Mouse (Mus musculus): ENCODE results near the gene Rab4b. TPM values are rescaled to one million over a fixed set of nuclear protein-coding genes. Genes with fewer than 3 reads are reported as not detected.
A peak's percentile ranks its signal among the peaks of the same experiment; 100 is the strongest.

Rab4b gene
- polyA plus RNA-seq, 1 experiment from 2014 or later: 72.6 TPM

DNA sequence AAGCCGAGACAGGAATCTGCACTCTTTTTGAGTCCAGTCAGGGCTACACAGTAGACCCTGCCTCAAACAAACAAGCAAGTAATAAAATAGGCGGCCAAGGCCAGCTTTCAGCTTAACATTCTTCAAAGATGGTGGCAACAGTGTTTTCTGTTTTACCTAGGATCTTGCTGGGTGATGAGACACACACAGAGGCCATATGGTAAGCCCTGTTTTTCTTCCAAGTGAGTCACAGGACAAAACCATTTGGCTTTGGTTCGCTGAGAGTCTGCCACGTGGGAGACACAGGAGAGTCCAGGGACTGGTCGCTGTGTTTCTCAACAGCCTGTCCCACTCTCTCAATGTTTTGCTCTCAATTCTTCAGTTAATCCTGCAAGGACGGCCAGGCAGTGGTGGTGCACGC is 39.9 kb upstream of the Rab4b start:
- Histone ChIP-seq H3K27me3 (ENCODE audit: control insufficient read depth, insufficient read depth, low read length) (no peaks in the 10 kb centered on the region), H3K4me2 (ENCODE audit: low read depth) (no peak overlapping the region), H3K9ac (ENCODE audit: low read length) (no peak overlapping the region), H3K27ac (ENCODE audit: low read depth, low read length) (no peak overlapping the region), H3K4me1 (ENCODE audit: control insufficient read depth, insufficient read depth, low read length) (no peaks in the 10 kb centered on the region), H3K4me3 (ENCODE audit: low read depth, low read length) (no peak overlapping the region), H3K36me3 (ENCODE audit: control insufficient read depth, insufficient read depth, low read length) (peaks cover 3% of the 10 kb centered on the region; the same call in 1 of the 2 replicates), H3K9me3 (ENCODE audit: control insufficient read depth, low read length) (no peaks in the 10 kb centered on the region)
- WGBS: 79% methylated on average over 7 of the region's 7 CpGs
- DNase-seq (ENCODE audit: low spot score) (no peak), ATAC-seq (ENCODE audit: insufficient read depth, low FRiP score, low TSS enrichment) (no peak)

DNA sequence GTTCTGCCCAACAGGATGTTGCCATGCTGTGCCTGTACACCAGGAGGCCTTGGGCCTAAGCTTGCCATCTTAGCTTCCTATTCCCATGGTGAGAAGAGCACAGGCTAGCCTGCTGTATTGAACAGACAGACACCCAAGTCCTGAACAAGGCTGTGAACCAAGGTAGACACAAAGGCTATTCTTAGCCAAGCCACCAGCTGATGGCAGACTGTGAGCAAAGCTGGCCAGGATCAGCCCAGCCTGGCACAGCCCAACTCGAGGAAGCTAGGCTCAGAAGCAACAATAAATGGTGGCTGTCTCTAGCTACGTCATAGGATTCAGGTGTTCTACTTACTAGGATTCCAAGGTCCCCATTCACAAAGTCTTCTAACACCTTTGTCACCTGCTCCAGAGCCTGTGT is 33.9 kb upstream of the Rab4b start:
- H3K36me3 ChIP-seq (ENCODE audit: control insufficient read depth, insufficient read depth, low read length): peaks cover 10% of the 10 kb centered on the region
- no peak for ATAC-seq (ENCODE audit: insufficient read depth, low FRiP score, low TSS enrichment)
- no peak overlapping the region for H3K27ac ChIP-seq (ENCODE audit: low read depth, low read length)
- H3K27me3 ChIP-seq (ENCODE audit: control insufficient read depth, insufficient read depth, low read length): no peaks in the 10 kb centered on the region
- 85% methylated on average over 2 of the region's 2 CpGs for WGBS
- H3K4me2 ChIP-seq (ENCODE audit: low read depth): no peak overlapping the region
- DNase-seq (ENCODE audit: low spot score): no peak
- no peak overlapping the region for H3K9ac ChIP-seq (ENCODE audit: low read length)
- H3K4me3 ChIP-seq (ENCODE audit: low read depth, low read length): no peak overlapping the region
- no peaks in the 10 kb centered on the region for H3K9me3 ChIP-seq (ENCODE audit: control insufficient read depth, low read length)
- no peaks in the 10 kb centered on the region for H3K4me1 ChIP-seq (ENCODE audit: control insufficient read depth, insufficient read depth, low read length)

DNA sequence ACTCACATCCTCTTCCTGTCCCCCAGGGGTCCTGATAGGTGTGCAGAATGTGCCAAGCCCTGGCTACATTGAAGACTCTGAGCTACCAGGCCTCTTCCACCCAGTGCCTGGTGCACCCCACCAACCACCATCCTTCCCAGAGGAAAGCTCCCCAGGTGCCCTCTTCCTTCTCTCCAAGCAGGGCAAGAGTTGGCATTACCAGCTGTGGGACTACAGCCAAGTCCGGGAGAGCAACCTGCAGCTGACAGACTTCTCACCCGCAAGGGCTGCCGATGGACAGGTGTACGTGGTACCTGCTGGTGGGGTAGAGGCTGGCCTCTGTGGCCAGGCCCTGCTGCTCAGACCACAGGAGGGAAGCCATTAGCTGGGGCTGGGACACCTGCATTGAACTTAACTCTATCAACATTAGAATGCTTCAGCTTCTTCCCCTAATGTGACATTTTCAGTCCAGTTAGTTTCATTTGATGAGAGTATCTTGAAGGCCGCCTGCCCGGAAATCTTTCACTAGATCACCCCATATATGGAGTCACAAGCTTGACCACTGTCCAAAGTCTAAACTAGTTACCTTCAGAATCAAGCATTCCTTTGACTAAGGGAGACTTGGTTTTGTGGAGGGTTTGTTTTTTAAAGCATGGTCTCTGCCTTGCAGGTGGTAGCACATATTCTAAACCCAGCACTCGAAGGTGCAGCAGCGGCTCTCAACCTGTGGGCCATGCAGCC is 25.2 kb upstream of the Rab4b start:
- no peaks in the 10 kb centered on the region for H3K36me3 ChIP-seq (ENCODE audit: control insufficient read depth, insufficient read depth, low read length)
- ATAC-seq (ENCODE audit: insufficient read depth, low FRiP score, low TSS enrichment): no peak
- WGBS: 90% methylated on average over 8 of the region's 8 CpGs

DNA sequence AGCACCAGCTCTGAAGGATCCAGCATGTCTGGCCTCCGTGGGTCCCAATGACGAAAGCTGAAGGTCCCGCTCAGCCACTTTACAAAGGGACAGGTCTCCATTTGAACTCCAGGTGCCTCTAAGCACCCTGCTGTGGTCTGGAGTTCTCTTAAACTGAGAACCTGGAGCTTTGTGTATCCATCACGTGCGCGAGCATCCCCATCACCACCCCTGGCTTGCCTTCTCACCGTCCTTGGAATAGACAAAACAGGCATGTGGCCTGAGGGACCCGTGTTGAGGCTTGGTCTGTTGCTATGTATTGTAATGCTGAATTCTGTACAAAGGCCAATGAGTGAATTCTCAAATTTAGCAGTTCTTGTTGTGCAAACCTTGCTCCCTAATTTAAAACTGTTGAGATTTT is 20.1 kb upstream of the Rab4b start:
- ATAC-seq (ENCODE audit: insufficient read depth, low FRiP score, low TSS enrichment): no peak
- Histone ChIP-seq H3K4me1 (ENCODE audit: control insufficient read depth, insufficient read depth, low read length) (peaks cover 4% of the 10 kb centered on the region), H3K4me2 (ENCODE audit: low read depth) (no peak overlapping the region), H3K27ac (ENCODE audit: low read depth, low read length) (no peak overlapping the region), H3K36me3 (ENCODE audit: control insufficient read depth, insufficient read depth, low read length) (no peaks in the 10 kb centered on the region), H3K27me3 (ENCODE audit: control insufficient read depth, insufficient read depth, low read length) (no peaks in the 10 kb centered on the region), H3K4me3 (ENCODE audit: low read depth, low read length) (no peak overlapping the region), H3K9me3 (ENCODE audit: control insufficient read depth, low read length) (no peaks in the 10 kb centered on the region), H3K9ac (ENCODE audit: low read length) (no peak overlapping the region)
- 88% methylated on average over 8 of the region's 8 CpGs for WGBS
- no peak for DNase-seq (ENCODE audit: low spot score)

More for the DNA sequence above, 25.2 kb upstream of the Rab4b start:
- no peak overlapping the region for H3K4me3 ChIP-seq (ENCODE audit: low read depth, low read length)
- no peaks in the 10 kb centered on the region for H3K27me3 ChIP-seq (ENCODE audit: control insufficient read depth, insufficient read depth, low read length)
- no peaks in the 10 kb centered on the region for H3K4me1 ChIP-seq (ENCODE audit: control insufficient read depth, insufficient read depth, low read length)
- H3K9me3 ChIP-seq (ENCODE audit: control insufficient read depth, low read length): no peaks in the 10 kb centered on the region
- H3K27ac ChIP-seq (ENCODE audit: low read depth, low read length): no peak overlapping the region
- DNase-seq (ENCODE audit: low spot score): no peak
- no peak overlapping the region for H3K9ac ChIP-seq (ENCODE audit: low read length)
- no peak overlapping the region for H3K4me2 ChIP-seq (ENCODE audit: low read depth)

DNA sequence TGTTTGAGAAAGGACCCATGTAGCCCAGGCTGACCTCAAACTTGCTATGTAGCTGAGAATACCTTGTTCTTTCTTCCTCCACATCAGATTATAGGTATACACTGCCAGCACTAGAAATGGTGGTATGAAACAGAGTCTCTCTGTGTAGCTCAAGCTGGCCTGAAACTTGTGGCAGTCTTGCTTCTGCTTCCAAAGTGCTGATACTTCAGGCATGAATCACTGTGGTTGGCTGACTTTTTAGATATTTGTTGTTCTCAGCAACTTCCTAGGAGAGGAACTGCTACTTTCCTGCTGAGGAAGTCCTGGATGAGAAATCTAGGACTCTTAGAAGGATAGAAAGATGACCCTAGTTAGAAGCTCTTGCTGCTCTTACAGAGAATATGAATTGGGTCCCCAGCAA is 19.7 kb upstream of the Rab4b start:
- no peak for DNase-seq (ENCODE audit: low spot score)
- no peaks in the 10 kb centered on the region for H3K36me3 ChIP-seq (ENCODE audit: control insufficient read depth, insufficient read depth, low read length)
- no peak overlapping the region for H3K4me3 ChIP-seq (ENCODE audit: low read depth, low read length)
- no peak for ATAC-seq (ENCODE audit: insufficient read depth, low FRiP score, low TSS enrichment)
- H3K27me3 ChIP-seq (ENCODE audit: control insufficient read depth, insufficient read depth, low read length): no peaks in the 10 kb centered on the region
- no peak overlapping the region for H3K4me2 ChIP-seq (ENCODE audit: low read depth)
- peaks cover 4% of the 10 kb centered on the region for H3K4me1 ChIP-seq (ENCODE audit: control insufficient read depth, insufficient read depth, low read length)
- H3K27ac ChIP-seq (ENCODE audit: low read depth, low read length): no peak overlapping the region
- no peaks in the 10 kb centered on the region for H3K9me3 ChIP-seq (ENCODE audit: control insufficient read depth, low read length)
- no peak overlapping the region for H3K9ac ChIP-seq (ENCODE audit: low read length)

DNA sequence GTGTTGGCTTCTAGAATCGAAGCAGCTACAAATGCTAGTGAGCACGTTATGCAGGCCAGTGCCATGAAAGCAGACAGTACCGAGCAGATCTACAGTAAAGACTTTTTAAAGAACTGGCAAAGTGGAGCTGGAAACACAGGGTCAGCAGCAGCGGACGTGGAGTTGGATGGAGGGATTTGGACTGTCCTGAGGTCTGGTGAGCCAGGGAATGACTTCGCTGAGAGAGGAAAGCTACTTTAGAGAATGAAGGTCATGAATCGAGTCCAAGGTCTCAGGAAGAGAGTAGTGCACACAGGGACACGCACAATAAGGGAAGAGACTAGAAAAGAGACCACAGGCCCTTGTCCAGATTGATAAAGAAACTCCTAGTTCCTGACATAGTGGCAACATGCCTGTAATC is 18.9 kb upstream of the Rab4b start:
- no peak overlapping the region for H3K4me2 ChIP-seq (ENCODE audit: low read depth)
- H3K36me3 ChIP-seq (ENCODE audit: control insufficient read depth, insufficient read depth, low read length): peaks cover 4% of the 10 kb centered on the region
- H3K9ac ChIP-seq (ENCODE audit: low read length): no peak overlapping the region
- H3K4me3 ChIP-seq (ENCODE audit: low read depth, low read length): no peak overlapping the region
- 90% methylated on average over 8 of the region's 8 CpGs for WGBS
- no peaks in the 10 kb centered on the region for H3K27me3 ChIP-seq (ENCODE audit: control insufficient read depth, insufficient read depth, low read length)
- ATAC-seq (ENCODE audit: insufficient read depth, low FRiP score, low TSS enrichment): no peak
- H3K4me1 ChIP-seq (ENCODE audit: control insufficient read depth, insufficient read depth, low read length): peaks cover 4% of the 10 kb centered on the region
- no peak overlapping the region for H3K27ac ChIP-seq (ENCODE audit: low read depth, low read length)
- no peak for DNase-seq (ENCODE audit: low spot score)
- H3K9me3 ChIP-seq (ENCODE audit: control insufficient read depth, low read length): no peaks in the 10 kb centered on the region

DNA sequence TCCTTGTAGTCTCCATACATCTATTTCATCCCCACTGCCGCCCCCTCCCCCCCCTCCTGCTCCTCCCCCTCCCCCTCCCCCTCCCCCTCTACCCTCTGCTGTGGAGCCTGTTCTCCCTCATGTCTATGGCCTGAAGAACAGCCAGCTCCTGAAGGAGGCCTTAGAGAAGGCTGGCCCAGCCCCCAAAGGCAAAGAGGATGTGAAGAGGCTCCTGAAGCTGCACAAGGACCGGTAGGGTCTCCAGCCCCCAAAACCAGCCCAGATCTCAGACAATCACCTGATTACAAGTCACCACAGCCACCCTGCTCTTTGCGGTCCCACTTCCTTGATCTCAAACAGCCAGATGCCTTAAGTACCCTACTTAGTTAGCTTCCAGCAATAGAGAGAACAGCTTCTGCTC is 18.4 kb upstream of the Rab4b start:
- H3K9me3 ChIP-seq (ENCODE audit: control insufficient read depth, low read length): no peaks in the 10 kb centered on the region
- ATAC-seq (ENCODE audit: insufficient read depth, low FRiP score, low TSS enrichment) (no peak), DNase-seq (ENCODE audit: low spot score) (no peak)
- H3K36me3 ChIP-seq (ENCODE audit: control insufficient read depth, insufficient read depth, low read length): peaks cover 9% of the 10 kb centered on the region
- H3K9ac ChIP-seq (ENCODE audit: low read length): no peak overlapping the region
- H3K27me3 ChIP-seq (ENCODE audit: control insufficient read depth, insufficient read depth, low read length): no peaks in the 10 kb centered on the region
- peaks cover 4% of the 10 kb centered on the region for H3K4me1 ChIP-seq (ENCODE audit: control insufficient read depth, insufficient read depth, low read length)
- 89% methylated on average over 3 of the region's 3 CpGs for WGBS
- H3K4me2 ChIP-seq (ENCODE audit: low read depth): no peak overlapping the region
- no peak overlapping the region for H3K4me3 ChIP-seq (ENCODE audit: low read depth, low read length)
- H3K27ac ChIP-seq (ENCODE audit: low read depth, low read length): no peak overlapping the region

DNA sequence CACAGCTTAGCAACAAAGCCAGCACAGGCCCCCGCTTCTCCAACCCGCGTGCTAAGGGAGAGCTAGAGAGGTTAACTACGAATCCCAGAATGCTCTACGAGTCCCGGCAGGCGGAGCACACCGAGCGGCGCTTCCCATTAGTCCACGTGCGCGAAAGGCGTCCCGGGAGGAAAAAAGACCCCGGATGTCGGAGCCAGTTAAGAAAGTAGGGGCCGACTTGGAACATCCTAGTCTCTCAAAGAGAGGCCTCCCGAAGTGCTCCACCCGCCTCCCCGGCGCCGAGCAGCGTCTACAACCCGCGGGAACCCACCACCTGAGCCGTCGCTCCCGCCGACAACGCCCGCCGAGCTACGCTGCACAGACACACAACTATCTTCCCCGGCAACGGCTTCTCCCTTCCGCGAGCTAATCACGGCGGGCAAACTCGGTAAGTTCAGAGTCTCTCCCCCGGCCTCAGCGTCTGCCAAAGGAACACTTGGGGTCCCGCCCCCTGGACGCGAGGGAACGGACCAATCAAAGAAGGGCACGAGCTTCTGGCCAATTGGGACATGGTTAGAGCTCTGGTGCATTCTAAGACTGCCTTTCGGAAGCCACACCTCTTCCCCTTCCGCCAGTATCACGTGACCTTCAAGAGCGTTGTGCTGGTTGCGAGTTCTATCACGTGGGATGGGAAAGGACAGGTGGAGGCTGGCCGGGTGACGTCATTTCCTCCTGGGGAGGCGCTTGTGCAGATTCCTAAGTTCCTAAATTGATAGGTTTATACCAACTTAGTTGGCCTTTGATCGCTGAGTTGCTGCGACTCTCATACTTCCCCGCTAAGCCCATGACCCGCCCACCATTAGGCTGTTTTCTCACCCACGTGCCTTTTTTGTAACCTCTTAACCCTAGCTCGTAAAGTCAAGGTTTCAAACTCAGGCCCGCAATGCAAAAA is 17.2 kb upstream of the Rab4b start, which contains the start of the genes BC024978 and Snrpa:
Gene BC024978, plus strand, starts transcription at position 101 of the 931 bp plus-strand sequence.
Gene Snrpa, minus strand, starts transcription at position 591 of the 931 bp plus-strand sequence.
- H3K4me1 ChIP-seq (ENCODE audit: control insufficient read depth, insufficient read depth, low read length): peaks cover 4% of the 10 kb centered on the region
- peak within 1 kb of the TSS; percentile 63 for H3K4me3 ChIP-seq (ENCODE audit: low read depth, low read length)
- no peaks in the 10 kb centered on the region for H3K27me3 ChIP-seq (ENCODE audit: control insufficient read depth, insufficient read depth, low read length)
- peak within 1 kb of the TSS; percentile 77 for H3K9ac ChIP-seq (ENCODE audit: low read length)
- H3K36me3 ChIP-seq (ENCODE audit: control insufficient read depth, insufficient read depth, low read length): peaks cover 21% of the 10 kb centered on the region
- no peaks in the 10 kb centered on the region for H3K9me3 ChIP-seq (ENCODE audit: control insufficient read depth, low read length)
- ATAC-seq (ENCODE audit: insufficient read depth, low FRiP score, low TSS enrichment): peak; percentile 99
- H3K4me2 ChIP-seq (ENCODE audit: low read depth): peak within 1 kb of the TSS; percentile 77
- DNase-seq (ENCODE audit: low spot score): peak; percentile 94
- under 1% methylated on average over 64 of the region's 64 CpGs for WGBS
- H3K27ac ChIP-seq (ENCODE audit: low read depth, low read length): peak within 1 kb of the TSS; percentile 93
